Mouse (Mus musculus) WW6 (cell line): Measurements from ENCODE around the gene Hes7.

Source experiments
- DNase-seq: peaks from one replicate; pipeline ENCODE4 v3.0.0-alpha.2; 2013; ENCODE audit warnings: low read depth, low spot score

Hes7 gene

DNA sequence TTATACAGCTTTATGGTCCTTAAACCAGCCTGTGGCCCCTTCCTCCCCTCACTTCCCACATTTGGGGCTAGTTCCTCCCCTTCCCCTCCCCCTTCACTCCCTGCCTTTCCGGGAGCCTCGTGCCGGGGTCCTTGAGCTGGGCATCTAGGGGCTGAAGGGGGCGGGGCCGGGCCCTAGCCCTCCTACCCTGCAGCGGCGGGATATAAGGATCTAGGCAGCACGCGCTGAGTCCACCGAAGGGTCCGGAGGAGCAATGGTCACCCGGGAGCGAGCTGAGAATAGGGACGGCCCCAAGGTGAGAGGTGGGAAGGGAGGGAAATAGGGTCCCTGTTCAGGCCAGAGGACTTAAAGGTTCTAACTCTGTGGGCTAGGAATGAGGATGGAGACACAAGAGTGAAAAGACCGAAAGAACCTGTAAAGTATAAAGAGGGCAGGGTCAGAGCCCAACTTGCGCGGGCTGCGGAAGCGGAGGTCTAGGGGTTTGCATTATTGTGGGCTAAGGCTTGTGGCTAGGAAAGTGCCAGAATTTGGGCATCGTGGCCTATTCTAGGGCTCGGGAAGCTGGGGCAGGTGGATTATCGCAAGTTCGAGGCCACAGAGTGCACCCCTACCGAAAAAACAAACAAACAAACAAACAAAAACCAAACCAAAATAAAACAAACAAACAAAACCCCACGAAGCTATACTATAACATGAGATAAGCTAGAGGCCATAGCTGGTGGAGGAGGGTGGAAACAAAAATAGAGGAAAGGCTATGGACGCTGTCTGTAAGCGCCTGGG lies at the start of gene Hes7:
TSS of gene Hes7 (plus strand) at position 184 of the 780 bp plus-strand sequence.
- no peak for DNase-seq

DNA sequence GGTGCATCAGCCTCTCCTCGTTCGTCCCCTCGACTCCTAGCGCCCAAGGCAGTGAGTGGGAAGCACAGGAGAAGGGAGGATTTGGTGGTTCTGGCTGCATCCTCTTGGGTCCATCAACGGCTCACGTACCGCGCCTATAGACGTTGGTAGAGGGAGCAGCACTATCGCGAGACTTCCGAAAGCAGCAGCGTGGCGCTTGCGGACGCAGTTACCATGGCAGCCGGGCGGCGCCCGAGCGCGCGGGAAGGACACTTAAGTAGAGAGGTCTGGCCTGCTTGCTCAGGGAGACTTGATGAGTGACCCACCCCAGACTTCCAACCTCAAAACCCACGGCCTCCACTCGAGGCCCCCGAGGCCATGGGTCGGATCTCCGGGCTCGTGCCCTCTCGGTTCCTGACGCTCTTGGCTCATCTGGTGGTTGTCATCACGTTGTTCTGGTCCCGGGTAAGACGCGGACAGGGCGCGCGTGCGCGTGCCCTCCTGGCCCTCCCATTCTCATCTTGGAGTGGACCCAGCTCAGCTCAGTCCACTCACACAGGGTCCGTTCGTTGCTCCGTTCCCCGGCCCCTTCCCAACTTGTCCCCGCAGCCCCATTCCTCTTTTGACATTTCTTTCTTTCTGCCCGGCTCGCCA lies 49.5 kb upstream of the Hes7 start, which contains the start of gene Tmem107:
TSS of gene Tmem107 (plus strand) at position 217 of the 633 bp plus-strand sequence.
- DNase-seq = peak; percentile 92

DNA sequence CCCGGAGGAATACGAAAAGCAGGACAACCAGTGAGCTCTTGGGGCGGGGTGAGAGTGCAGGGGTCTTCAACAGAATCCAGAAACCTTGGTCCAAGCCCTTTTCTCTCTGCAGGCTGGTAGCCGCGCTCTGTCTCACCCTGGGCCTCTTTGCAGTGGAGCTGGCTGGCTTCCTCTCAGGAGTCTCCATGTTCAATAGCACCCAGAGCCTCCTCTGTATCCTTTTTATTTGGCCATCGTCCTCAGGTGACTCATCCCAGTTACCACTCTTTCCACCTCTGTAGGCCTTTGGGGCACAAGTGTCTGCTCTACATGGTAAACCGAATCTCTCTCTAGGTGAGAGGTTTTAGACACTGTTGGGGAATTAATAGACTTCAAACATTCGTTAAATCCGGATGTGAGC lies 48.9 kb upstream of the Hes7 start:
- no peak for DNase-seq

DNA sequence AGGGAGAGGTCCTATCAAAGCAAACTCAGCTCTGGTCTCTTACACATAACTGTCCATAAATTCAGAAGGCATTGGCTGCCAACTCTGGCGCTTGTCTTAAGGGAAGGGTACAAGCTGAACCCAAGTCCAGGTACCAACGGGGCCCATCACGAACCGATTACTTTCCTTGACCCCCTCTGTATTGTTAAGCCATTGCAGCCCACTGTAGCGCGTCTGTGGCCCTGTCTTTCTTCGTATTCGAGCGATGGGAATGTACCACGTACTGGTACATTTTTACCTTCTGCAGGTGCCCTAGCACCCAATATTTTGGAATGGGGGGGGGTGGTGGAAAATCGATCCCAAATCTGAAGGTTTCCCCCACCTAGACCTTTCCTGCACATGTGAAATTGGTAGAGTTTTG lies 48.0 kb upstream of the Hes7 start:
- no peak for DNase-seq

DNA sequence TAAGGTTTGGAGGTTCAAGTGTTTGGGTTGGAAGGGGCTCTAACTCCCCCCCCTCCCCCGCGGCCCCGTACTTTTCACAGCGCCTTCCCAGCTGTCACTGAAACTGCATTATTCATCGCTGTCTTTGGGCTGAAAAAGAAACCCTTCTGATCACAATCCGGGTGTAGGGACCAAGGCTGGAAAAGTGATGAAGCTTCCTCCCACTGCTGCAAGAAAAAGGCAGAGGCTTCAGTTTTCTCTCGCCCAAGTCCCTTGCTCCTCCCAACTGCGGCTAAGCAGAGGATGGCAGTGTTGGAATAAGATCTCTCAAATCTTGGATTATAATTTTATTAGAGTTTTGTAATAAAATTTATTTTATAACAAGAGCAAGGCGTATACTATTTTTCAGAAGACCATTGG lies 47.5 kb upstream of the Hes7 start:
- DNase-seq = no peak

DNA sequence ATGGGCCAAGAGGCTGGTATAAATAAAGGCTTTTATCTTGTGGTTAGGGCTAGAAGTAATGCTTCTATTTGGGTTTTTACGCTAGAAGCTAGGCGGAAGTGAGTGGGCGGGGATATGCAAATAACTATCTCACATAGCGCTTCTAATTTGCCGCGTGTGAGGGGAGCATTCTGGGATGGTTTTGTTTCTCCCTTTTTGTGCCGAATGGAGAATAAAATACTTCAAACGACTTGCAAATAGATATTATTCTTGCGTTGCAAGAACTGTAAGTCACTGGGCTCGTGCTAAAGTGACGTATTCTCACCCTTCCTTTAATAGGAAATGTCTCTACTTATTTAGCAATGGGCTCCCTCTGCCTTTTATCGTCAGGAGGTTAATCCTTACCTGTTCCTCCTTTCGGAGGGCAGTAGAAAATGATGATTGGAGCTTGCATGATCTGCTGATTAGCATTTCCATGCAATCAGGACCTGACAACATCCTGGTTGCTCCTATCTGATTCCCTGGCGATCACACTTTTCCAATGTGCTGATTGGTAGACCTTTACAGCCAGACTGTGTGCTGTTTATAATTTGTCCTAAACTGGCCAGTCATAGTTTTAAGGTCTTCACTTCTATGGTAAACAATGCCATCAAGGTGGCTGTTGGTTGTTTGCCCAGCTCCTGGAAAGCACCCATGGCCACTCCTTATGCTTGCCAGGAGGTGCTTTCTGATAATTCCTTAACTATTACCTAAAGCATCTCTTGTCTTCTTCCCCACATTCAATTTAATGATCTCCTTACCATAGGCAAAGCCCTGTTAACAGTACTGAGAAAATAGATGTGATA lies 46.9 kb upstream of the Hes7 start:
- DNase-seq = peak; percentile 85

DNA sequence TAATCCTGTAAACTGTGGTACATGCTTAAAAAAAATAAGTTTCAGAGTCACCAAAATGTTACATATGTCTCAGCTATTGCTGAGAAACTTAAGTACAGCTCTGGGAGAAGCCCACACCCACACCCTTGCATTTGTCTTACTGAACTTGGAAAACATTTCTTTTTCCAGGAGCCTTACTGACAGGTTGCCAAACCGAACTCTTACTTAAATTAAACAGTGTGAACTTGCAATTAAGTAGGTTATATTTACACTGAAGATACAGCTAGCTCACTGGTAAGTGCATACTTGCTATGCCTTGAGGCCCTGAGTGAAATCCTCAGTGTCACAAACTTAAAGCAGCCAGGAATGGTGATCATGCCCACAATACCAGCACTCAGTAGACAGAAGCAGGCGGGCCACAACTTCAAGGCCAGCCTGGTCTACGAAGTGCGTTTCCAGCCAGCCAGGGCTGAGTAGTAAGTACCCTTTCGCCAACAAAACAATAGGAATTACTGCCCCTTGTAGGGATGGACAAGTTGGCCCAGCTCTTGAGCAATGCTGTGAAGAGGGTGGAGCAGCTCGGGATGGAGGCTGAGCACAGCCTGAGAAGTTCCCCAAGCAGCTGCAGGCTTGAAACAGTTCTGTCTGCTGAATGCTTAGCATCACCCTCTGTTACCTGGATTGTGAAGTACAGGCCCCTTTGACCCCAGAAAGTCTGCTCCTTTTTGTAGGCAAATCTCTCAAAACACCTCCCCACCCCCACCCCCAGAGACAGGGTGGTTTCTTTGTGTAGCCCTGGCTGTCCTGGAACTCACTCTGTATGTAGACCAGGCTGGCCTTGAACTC lies 46.0 kb upstream of the Hes7 start:
- no peak for DNase-seq

DNA sequence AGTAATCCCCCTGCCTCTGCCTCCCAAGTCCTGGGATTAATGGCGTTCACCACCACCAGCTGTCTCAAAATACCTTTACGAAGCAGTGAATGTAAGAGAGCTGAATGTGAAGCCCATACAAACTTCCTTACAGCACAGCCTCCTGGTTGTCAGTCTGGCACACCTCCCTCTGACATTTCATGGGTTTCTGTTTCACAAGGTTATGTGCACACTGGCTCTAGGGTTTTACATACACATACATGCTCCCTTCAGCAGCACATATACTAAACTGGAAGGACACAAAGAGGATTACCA lies 45.5 kb upstream of the Hes7 start:
- no peak for DNase-seq

DNA sequence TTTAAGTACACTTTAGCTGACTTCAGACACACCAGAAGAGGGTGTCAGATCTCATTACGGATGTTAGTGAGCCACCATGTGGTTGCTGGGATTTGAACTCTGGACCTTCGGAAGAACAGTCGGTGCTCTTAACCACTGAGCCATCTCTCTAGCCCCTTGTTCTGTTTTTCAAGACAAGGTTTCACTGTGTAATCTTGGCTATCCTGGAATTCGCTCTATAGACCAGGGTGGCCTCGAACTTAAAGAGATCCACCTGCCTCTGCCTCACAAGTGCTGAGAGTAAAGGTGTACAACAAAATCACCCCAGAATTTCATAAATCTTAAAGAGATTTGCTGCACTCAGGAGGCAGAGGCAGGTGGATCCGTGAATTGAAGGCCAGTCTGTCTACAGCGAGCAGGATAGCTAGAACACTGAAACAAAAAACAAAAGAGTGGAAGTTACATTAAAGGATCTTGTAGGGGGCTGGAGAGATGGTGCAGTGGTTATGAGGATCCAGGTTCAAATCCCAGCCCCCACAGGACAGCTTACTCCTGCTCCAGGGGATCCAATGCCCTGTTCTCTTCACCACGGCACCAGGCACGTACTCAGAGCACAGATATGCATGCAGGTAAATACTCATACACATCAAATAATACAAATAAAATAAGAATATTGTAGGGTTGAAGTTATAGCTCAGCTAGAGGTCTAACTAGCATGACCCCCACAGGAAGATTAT lies 44.3 kb upstream of the Hes7 start:
- no peak for DNase-seq

DNA sequence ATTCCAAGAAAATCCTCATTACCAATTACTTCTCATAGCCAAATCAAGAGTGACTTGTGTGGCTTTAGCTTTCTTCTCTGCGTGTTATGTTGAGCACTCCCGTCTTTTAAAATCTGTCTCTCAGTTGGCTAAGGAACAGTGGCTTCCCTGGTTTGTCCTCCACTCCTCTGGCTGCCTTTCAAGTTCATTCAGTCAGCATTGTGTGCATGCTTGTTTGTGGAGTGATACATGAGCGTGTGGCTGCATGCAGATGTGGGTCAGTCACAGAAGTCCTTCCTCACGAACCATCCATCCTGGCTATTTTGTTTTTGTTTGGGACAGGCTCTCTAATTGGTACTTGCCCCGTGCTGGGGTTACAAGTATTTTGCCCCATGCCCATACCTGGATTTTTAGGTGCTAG lies 43.6 kb upstream of the Hes7 start:
- DNase-seq = no peak

DNA sequence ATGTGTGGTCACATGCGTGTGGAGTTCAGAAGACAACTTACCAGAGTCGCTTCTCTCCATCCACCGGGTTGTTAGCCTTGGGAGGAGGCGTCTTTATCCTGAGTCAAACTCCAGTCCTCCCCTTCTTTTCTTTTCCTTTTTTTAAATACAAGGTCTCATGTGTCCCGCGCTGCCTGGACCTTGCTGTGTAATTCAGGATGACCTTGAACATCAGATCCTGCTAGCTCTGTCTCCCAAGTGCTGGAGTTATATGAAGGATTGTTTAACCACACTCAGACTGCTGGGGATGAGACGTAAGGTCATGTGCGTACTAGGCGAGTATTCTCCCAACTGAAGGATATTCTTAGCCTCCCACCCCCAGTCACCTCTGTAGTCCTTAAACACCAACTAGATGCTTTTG lies 42.9 kb upstream of the Hes7 start:
- DNase-seq = no peak

DNA sequence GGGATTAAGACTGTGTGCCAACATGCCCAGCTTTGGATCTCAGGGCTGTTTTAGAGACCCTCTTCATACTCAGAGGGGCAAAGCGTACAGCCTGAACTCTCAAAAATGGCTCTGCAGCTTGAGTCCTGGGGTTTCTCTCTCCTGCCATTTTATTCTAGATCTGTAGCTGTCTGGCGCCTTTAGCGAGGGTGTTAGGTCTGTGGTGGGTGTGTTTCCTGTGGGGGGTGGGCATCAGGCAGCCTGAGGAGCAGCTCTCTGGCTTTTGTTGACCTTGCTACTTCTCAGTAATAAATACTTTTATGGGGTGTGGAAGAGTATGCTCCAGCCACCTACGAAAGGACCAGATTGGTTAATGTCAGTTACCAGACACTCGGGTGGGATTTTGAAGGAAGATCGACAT lies 42.2 kb upstream of the Hes7 start:
- no peak for DNase-seq

DNA sequence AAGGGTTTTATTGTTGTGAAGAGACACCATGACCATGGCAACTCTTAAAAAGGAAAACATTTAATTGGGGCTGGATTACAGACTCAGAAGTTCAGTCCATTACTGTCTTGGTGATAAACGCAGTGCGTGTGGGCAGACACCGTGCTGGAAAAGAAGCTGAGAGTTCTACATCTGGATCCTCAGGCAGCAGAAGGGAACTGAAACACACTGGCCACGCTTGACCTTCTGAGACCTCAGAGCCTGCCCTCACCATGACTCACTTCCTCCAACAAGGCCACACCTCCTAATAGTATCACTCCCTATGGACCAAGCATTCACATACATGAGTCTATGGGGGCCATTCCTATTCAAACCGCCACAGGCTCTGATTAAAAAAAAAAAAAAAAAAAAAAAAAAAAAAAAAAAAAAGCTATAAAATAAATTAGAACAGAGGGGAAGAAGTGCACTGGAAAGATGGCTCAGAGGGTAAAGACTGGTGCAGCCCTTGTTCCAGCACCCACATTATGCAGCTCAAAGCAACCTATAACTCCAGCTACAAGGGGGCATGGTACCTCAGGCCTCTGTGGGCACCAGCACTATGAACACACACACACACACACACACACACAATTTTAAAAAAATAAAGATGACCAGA lies 41.3 kb upstream of the Hes7 start:
- DNase-seq = no peak

DNA sequence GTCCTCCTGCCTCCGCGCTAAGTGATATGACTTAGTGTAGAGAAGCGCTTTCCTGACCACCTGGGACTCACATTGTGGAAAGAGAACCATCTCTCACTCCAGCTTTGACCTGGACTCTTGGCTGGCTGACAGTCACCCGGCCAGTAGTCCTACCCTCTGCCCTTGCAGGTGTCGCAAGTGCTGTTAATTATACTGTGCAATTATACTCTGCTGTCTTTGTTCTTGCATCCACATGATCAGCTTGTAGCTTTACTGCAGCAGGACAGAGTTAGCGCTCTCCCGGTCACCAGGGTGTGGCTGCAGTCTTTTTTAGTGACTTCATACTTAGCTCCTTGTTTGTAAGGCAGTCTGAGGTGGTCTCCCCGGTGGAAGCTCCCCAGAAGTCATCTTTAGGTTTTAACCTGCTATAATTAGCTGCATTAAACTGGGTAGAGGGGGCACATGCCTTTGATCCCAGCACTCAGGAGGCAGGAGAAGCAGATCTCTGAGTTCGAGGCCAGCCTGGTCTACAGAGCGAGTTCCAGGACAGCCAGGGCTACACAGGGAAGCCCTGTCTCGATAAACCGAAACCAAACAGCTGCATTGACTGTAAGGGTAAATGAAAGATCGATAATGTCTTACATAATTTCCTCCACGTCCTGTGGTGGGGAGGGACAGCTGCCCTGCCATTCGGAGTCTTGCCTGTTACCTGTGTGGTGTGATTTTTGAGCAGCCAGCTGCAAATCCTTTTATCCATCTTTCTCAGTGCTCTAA lies 39.9 kb upstream of the Hes7 start:
- no peak for DNase-seq

DNA sequence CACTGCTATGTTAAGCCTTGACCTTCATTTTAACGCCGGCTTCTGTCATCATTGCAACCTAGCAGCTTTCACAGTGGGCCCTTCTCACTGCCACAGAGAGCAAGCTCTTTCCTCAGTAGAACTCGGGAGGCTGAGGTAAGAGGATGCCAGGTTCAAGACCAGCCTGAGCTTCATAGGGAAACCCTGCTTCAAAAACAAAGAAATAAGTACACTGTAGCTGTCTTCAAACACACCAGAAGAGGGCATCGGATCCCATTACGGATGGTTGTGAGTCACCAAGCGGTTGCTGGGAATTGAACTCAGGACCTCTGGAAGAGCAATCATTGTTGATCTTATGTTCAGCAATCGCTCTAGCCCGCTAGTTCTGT lies 39.4 kb upstream of the Hes7 start:
- no peak for DNase-seq

DNA sequence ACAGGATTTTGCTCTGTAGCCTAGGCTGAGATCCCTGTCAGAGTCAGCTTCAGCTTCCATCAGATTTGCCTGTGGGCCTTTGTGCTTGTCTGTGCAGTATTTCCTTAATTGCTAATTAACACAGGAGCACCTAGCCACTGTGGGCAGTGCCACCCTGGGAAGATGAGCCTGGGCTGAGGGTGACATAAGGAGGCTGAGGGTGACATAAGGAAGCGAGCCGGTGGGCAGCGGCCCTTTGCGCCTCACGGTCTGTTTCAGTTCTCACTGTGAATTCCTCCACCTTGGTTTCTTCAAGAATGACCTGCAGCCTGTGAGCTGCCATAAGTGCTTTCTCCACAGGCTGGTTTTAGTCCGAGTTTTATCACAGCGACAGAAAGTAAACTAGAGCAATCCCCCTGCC lies 38.6 kb upstream of the Hes7 start:
- DNase-seq = no peak

DNA sequence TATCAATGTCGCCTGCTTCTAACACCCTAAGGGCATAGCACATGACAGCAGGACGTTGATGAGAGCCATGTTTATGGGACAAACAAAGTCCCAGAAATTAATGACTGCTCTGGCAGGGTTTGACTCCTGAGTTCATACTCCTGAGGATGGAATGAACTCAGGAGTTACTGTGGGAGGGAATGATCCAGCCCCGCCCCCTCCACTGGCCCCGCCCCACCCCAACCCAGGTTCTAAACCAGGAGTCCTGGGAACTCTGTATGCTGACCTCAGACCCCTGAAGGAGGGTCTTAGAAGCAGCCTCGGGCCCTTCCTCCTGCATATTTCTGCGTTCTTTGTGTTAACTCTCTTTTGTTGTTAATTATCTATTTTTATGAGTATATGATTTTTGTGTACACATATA lies 34.6 kb upstream of the Hes7 start:
- DNase-seq = no peak

DNA sequence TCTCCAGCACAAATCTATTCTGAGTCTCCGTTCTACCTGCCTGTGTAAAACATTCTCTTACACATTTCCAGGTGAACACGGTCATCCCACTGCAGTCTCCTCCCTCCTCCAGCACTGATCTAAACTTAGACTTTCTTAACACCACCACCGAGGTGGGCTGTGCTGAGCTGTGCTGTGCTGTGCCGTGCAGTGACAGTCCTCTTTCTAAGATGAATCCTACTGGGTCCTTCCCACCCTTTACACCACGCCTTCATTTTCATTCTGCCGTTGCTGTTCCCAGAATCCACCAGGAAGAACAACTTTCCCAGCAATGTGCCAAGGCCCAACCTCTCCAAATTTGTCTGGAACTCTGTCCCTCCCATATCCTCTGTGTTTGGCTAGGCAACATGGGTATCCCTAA lies 33.8 kb upstream of the Hes7 start:
- no peak for DNase-seq

DNA sequence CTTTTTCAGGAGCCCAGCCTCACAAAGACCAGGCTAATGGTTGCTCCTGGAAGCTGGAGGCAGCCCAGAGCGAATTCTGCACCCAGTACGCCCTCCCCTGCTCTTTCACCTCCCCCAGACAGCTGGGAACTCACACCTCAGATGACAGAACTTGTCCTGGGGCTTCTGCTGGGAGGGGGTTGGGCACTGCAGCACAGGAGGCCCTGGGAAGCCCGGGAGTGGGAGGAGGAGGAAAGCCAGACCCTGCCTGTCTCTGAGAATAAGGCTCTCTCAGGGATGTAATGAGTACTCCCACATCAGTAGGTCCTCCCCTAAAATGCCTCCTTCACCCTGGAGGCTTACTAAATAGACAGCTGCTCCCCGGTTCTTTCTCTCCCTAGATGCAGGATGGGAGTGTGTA lies 33.1 kb upstream of the Hes7 start:
- DNase-seq = no peak

DNA sequence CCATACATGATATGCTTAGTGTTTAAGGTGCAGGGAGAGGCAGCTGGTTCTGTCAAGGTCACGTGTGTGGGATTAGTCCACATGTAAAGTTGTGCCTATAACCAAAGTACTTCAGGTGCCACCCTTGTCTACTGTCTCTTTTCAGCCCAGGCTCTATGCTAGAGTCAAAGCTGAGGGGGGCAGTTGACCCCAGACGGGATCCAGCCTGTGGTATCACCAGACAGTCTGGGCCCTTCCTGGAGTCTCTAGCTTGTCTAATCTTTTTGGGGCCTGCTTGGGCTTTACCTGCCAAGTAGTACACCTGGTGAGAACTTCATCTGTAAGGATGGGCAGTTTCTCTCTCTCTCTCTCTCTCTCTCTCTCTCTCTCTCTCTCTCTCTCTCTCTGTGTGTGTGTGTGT lies 32.6 kb upstream of the Hes7 start:
- DNase-seq = no peak
